Mouse (Mus musculus): Measurements from ENCODE around the gene Nupl1.

- TF ChIP-seq CTCF (conservative IDR thresholded peaks at IDR 0.05; ENCODE audit: low read length) = no peak
- TF ChIP-seq POU5F1 (IDR thresholded peaks at IDR 0.05; ENCODE audit: borderline replicate concordance, low read length) = no peak
Observed at GRCm38 (mm10) chr14:60134720-60135119, 116.5 kb downstream of the Nupl1 start.

All from E14TG2a.4 (cell line).